Mouse (Mus musculus) urinary bladder, adult 2 months (tissue): ENCODE data around the gene Lurap1l. TPM values are rescaled to one million over a fixed set of nuclear protein-coding genes. Genes with fewer than 3 reads are reported as not detected.

Experiments
- polyA plus RNA-seq: library from polyadenylated mRNA; depleted of rRNA; stranded (reverse); fragments of >200 nt; gene quantifications from 2 replicates; pipeline ENCODE4 v1.2.3, GENCODE M21; 2012; rRNA removed

Lurap1l gene
- polyA plus RNA-seq, 1 experiment: 31.4 TPM

Other genes with a start within 250 kb of the Lurap1l start
- gene Tyrp1, start 76.5 kb upstream of the Lurap1l start, polyA plus RNA-seq: 0.03 TPM in 1 of 2 replicates, not detected in the other